Mouse (Mus musculus) hindbrain, embryonic 12.5 days (tissue): ENCODE results near the gene Snx21. TPM values are rescaled to one million over a fixed set of nuclear protein-coding genes. Genes with fewer than 3 reads are reported as not detected.

Source experiments
- ATAC-seq: fragments of 200-750 bp; cut with Nextera tagmentation; 2 replicates; pipeline ENCODE4 v1.8.0; 2017; ENCODE audit warnings: moderate TSS enrichment; ENCODE audit not compliant: low FRiP score
- H3K27ac ChIP-seq: fragments of 300-500 bp; sonication (generic); 2 replicates; pipeline ENCODE4 v1.5.1; 2016; ENCODE audit warnings: mild to moderate bottlenecking
- H3K27me3 ChIP-seq: fragments of 300-500 bp; sonication (generic); 2 replicates; pipeline ENCODE4 v1.6.1; 2016; ENCODE audit warnings: mild to moderate bottlenecking
- H3K36me3 ChIP-seq: fragments of 300-500 bp; sonication (generic); 2 replicates; pipeline ENCODE4 v1.6.1; 2016; ENCODE audit warnings: mild to moderate bottlenecking
- H3K4me1 ChIP-seq: fragments of 300-500 bp; sonication (generic); 2 replicates; pipeline ENCODE4 v1.6.1; 2016
- H3K4me2 ChIP-seq: fragments of 300-500 bp; sonication (generic); replicated peaks from 2 replicates; pipeline ENCODE4 v1.6.1; 2016; ENCODE audit warnings: mild to moderate bottlenecking
- H3K4me3 ChIP-seq: fragments of 300-500 bp; sonication (generic); 2 replicates; pipeline ENCODE4 v1.5.1; 2016; ENCODE audit warnings: mild to moderate bottlenecking
- H3K9ac ChIP-seq: fragments of 300-500 bp; sonication (generic); 2 replicates; pipeline ENCODE4 v1.6.1; 2016; ENCODE audit warnings: mild to moderate bottlenecking, moderate library complexity
- H3K9me3 ChIP-seq: fragments of 300-500 bp; sonication (generic); replicated peaks from 2 replicates; pipeline ENCODE4 v1.6.1; 2016; ENCODE audit warnings: mild to moderate bottlenecking
- WGBS: fragments of 180-500 bp; shearing (Covaris S2); methylation state at CpG from one replicate; pipeline ENCODE4 v1.1.7; 2016; 5-methylcytosine and 5-hydroxymethylcytosine counted together
- polyA plus RNA-seq: library from polyadenylated mRNA; unstranded; fragments of >200 nt; fragmentation: Nextera tagmentation; extraction: Ambion mirVana; gene quantifications from 2 replicates; pipeline ENCODE4 v1.2.1, GENCODE M21; 2016

Snx21 gene
- polyA plus RNA-seq, 1 experiment from 2014 or later, result 15.0 TPM

DNA sequence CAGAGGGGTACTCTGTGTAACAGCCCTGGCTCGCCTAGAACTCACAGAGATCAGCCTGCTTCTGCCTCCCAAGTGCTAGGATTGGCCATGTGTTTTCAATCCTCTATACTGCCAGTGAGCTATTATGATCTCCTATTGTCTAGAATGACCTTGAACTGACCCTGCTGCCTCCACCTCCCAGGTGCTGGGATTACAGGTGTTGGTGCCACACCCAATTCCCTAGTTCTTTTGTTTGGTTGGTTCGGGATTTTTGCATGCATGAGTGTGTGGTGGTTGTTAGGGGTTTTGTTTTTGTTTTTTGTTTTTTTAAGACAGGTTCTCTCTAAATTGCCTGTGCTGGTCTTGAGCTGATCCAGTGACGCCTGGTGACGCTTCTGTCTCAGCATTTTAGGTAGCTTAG, 38.3 kb downstream of the Snx21 start:
- WGBS, result 94% methylated on average over 4 of the region's 4 CpGs
- H3K4me1 ChIP-seq, result peaks cover 13% of the 10 kb centered on the region
- H3K9ac ChIP-seq, result no peak overlapping the region
- no peaks in the 10 kb centered on the region for H3K27me3 ChIP-seq
- no peak for ATAC-seq
- no peak overlapping the region for H3K27ac ChIP-seq
- no peak overlapping the region for H3K4me3 ChIP-seq
- H3K36me3 ChIP-seq, result peaks cover 60% of the 10 kb centered on the region
- peak overlapping the region; percentile 57 for H3K4me2 ChIP-seq
- no peaks in the 10 kb centered on the region for H3K9me3 ChIP-seq

GRCm38 (mm10) chr2:164825521-164825920, 39.9 kb downstream of the Snx21 start:
- H3K4me3 ChIP-seq, result no peak overlapping the region
- ATAC-seq, result no peak
- H3K27me3 ChIP-seq, result no peaks in the 10 kb centered on the region
- no peak overlapping the region for H3K9ac ChIP-seq
- no peak overlapping the region for H3K4me2 ChIP-seq
- peaks cover 56% of the 10 kb centered on the region for H3K36me3 ChIP-seq
- H3K4me1 ChIP-seq, result peaks cover 13% of the 10 kb centered on the region
- no peak overlapping the region for H3K27ac ChIP-seq
- 93% methylated on average over 17 of the region's 17 CpGs for WGBS
- no peaks in the 10 kb centered on the region for H3K9me3 ChIP-seq

- Histone ChIP-seq H3K4me1 (peaks cover 10% of the 10 kb centered on the region), H3K9me3 (no peaks in the 10 kb centered on the region), H3K27me3 (no peaks in the 10 kb centered on the region), H3K27ac (no peak overlapping the region), H3K4me2 (no peak overlapping the region), H3K36me3 (peaks cover 44% of the 10 kb centered on the region), H3K4me3 (no peak overlapping the region), H3K9ac (no peak overlapping the region)
- 90% methylated on average over 16 of the region's 16 CpGs for WGBS
- ATAC-seq, result no peak
Measured at GRCm38 (mm10) chr2:164827146-164827850, 41.7 kb downstream of the Snx21 start.

DNA sequence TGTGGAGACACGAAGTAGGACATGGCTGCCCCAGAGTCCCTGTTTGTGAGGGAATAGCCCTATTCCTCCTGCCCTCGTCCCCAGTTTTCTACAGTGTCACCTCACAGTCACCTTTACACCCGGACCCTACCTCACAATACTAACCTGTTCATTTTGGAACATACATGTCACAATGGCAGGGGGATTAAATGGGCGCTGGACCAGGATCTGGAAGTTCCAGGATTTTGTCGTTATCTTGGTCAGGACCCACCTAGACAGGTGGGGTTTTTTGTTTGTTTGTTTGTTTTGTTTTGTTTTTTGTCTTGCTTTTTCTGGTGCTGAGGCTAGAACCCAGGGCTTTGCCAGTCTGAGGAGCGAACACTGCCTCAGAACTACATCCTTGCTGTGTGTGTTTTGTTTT, 42.8 kb downstream of the Snx21 start, which contains the start of gene Spata25:
Spata25 (minus strand) TSS at position 101 of the 400 bp plus-strand sequence.
- no peak within 1 kb of the TSS for H3K9ac ChIP-seq
- H3K27ac ChIP-seq, result no peak within 1 kb of the TSS
- WGBS, result 85% methylated on average over 6 of the region's 6 CpGs

DNA sequence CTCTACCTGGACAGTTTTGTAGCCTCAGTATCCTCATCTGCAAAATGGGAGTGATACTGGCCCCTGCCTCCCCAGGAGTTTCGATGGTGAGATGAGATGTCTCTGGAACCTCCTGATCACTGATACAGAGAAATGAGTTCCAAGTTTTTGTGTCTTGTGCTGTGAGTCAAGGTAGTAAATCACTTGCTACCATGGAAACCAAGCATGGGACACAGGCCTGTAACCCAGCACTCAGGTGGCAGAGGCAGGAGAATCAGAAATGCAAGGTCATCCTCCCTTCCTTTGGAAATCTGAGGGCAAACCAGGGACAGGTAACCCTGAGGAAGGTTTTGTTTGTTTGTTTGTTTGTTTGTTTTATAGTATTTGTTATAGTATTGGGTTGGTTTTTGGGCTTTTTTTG, 43.5 kb downstream of the Snx21 start:
- Histone ChIP-seq H3K27ac (no peak overlapping the region), H3K27me3 (no peaks in the 10 kb centered on the region), H3K9me3 (no peaks in the 10 kb centered on the region), H3K4me1 (peaks cover 12% of the 10 kb centered on the region), H3K36me3 (peaks cover 44% of the 10 kb centered on the region), H3K4me2 (no peak overlapping the region), H3K9ac (no peak overlapping the region), H3K4me3 (no peak overlapping the region)
- no peak for ATAC-seq
- WGBS, result 96% methylated on average over 1 of the region's 1 CpGs

More for the DNA sequence above, 42.8 kb downstream of the Snx21 start, which contains the start of gene Spata25:
- Histone ChIP-seq H3K27me3 (no peaks in the 10 kb centered on the region), H3K4me2 (no peak within 1 kb of the TSS), H3K36me3 (peaks cover 44% of the 10 kb centered on the region), H3K9me3 (no peaks in the 10 kb centered on the region), H3K4me3 (no peak within 1 kb of the TSS), H3K4me1 (peaks cover 14% of the 10 kb centered on the region)
- ATAC-seq, result no peak

DNA sequence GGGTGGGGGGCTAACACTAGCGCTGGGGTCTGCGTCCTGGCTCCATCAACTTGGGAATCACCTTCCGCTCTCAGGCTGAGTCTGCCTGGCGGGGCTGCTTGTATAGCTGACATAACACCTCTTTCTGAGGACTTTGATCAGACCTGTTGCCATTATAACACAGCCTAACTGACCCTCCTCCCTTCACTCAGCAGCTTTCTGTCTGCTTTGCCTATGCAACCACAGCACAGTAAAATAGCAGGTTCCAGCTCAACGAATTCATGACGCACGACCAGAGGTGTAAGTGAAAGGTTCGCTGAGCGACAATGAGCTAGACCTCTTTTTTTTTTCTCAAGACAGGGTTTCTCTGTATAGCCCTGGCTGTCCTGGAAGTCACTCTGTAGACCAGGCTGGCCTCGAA, 45.4 kb downstream of the Snx21 start:
- peaks cover 32% of the 10 kb centered on the region for H3K36me3 ChIP-seq
- no peak overlapping the region for H3K4me3 ChIP-seq
- H3K4me2 ChIP-seq, result no peak overlapping the region
- no peaks in the 10 kb centered on the region for H3K27me3 ChIP-seq
- no peak overlapping the region for H3K27ac ChIP-seq
- no peak for ATAC-seq
- peaks cover 23% of the 10 kb centered on the region for H3K4me1 ChIP-seq
- 88% methylated on average over 10 of the region's 10 CpGs for WGBS
- H3K9ac ChIP-seq, result no peak overlapping the region
- no peaks in the 10 kb centered on the region for H3K9me3 ChIP-seq

- no peaks in the 10 kb centered on the region for H3K9me3 ChIP-seq
- no peaks in the 10 kb centered on the region for H3K27me3 ChIP-seq
- H3K27ac ChIP-seq, result peak overlapping the region; percentile 53
- no peak for ATAC-seq
- peak overlapping the region; percentile 88 for H3K4me2 ChIP-seq
- H3K9ac ChIP-seq, result peak overlapping the region; percentile 67
- H3K36me3 ChIP-seq, result peaks cover 29% of the 10 kb centered on the region
- peaks cover 23% of the 10 kb centered on the region for H3K4me1 ChIP-seq
- H3K4me3 ChIP-seq, result peak overlapping the region; percentile 74
- 63% methylated on average over 16 of the region's 16 CpGs for WGBS
Measured at GRCm38 (mm10) chr2:164832032-164832747, 46.6 kb downstream of the Snx21 start.

GRCm38 (mm10) chr2:164832748-164833301, 47.2 kb downstream of the Snx21 start, which contains the start of gene Ctsa:
TSS of gene Ctsa (plus strand) at chr2:164832873.
- H3K9me3 ChIP-seq, result no peaks in the 10 kb centered on the region
- under 1% methylated on average over 35 of the region's 35 CpGs for WGBS
- H3K4me2 ChIP-seq, result peak within 1 kb of the TSS; percentile 88
- ATAC-seq, result peak; percentile 74
- peak within 1 kb of the TSS; percentile 53 for H3K27ac ChIP-seq
- H3K4me1 ChIP-seq, result peaks cover 23% of the 10 kb centered on the region
- H3K36me3 ChIP-seq, result peaks cover 27% of the 10 kb centered on the region
- peak within 1 kb of the TSS; percentile 67 for H3K9ac ChIP-seq
- H3K4me3 ChIP-seq, result peak within 1 kb of the TSS; percentile 74
- H3K27me3 ChIP-seq, result no peaks in the 10 kb centered on the region

GRCm38 (mm10) chr2:164833314-164833959, 47.8 kb downstream of the Snx21 start, which contains the start of gene Neurl2:
TSS of gene Neurl2 (minus strand) at chr2:164833456.
- Histone ChIP-seq H3K4me3 (peak within 1 kb of the TSS; percentile 74), H3K27ac (peak within 1 kb of the TSS; percentile 53), H3K9me3 (no peaks in the 10 kb centered on the region), H3K9ac (peak within 1 kb of the TSS; percentile 67), H3K4me1 (peaks cover 23% of the 10 kb centered on the region), H3K36me3 (peaks cover 27% of the 10 kb centered on the region), H3K27me3 (no peaks in the 10 kb centered on the region), H3K4me2 (peak within 1 kb of the TSS; percentile 88)
- under 1% methylated on average over 31 of the region's 31 CpGs for WGBS
- peak; percentile 76 for ATAC-seq

- H3K9ac ChIP-seq, result peak overlapping the region; percentile 67
- no peaks in the 10 kb centered on the region for H3K27me3 ChIP-seq
- H3K4me2 ChIP-seq, result peak overlapping the region; percentile 88
- 53% methylated on average over 8 of the region's 8 CpGs for WGBS
- no peak overlapping the region for H3K27ac ChIP-seq
- peak overlapping the region; percentile 74 for H3K4me3 ChIP-seq
- no peak for ATAC-seq
- peaks cover 30% of the 10 kb centered on the region for H3K36me3 ChIP-seq
- peaks cover 23% of the 10 kb centered on the region for H3K4me1 ChIP-seq
- no peaks in the 10 kb centered on the region for H3K9me3 ChIP-seq
Measured at GRCm38 (mm10) chr2:164834531-164834930, 48.9 kb downstream of the Snx21 start.

- Histone ChIP-seq H3K4me3 (no peak overlapping the region), H3K4me2 (peak overlapping the region; percentile 88; the same call in 1 of the 2 replicates), H3K9me3 (no peaks in the 10 kb centered on the region), H3K27me3 (no peaks in the 10 kb centered on the region), H3K36me3 (peaks cover 36% of the 10 kb centered on the region), H3K27ac (no peak overlapping the region), H3K9ac (no peak overlapping the region), H3K4me1 (peaks cover 23% of the 10 kb centered on the region)
- WGBS, result 93% methylated on average over 4 of the region's 4 CpGs
- ATAC-seq, result no peak
Measured at GRCm38 (mm10) chr2:164835164-164835563, 49.5 kb downstream of the Snx21 start.
